Mouse (Mus musculus): Measurements from ENCODE around the gene Crygn.
A peak's percentile ranks its signal among the peaks of the same experiment; 100 is the strongest.

Crygn gene

GRCm38 (mm10) chr5:24757816-24758215 lies at the start of gene Crygn:
Crygn (minus strand) TSS chr5:24758008.
- no peak for DNase-seq

DNA sequence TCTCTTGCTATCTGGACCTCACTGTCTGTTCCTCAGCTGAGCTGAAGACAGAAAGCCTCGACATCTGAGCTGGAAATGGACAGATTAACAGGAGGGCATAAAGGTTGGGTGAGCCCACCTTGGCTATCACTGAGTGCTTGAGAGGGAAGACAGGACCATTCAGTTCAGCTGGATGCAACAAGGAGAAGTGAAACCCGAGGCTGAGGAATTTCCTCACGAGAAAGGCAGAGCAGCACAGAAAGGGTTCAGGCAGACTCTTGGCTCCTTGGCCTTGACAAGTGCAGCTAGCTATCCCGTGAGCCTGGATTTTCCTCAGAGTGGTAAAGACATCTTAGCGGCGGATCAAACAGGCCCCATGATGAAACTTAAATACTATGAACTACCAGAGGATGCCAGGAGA lies 47.4 kb upstream of the Crygn start:
- DNase-seq: no peak

DNA sequence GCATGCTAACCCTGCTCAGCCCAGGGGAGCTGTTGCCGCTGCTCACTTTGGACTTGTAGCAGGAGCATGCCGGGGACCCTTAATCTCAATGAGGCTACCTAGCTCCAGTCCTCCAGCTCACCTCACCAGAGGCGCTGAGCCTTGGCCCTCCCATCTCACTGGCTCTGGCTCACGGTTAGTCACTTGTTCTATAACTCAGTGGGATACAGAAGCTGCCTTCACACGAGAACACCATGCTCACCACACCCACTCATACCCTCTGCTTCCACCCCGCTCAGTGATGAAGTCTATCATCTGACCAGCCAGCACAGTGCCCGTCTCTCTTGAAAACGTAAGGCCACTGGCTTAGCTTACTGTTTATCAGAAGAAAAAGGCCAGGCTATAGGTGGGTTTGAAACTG lies 46.9 kb upstream of the Crygn start:
- DNase-seq: no peak

- DNase-seq: no peak
These were observed 44.2 kb upstream of the Crygn start for GRCm38 (mm10) chr5:24801841-24802624.

DNA sequence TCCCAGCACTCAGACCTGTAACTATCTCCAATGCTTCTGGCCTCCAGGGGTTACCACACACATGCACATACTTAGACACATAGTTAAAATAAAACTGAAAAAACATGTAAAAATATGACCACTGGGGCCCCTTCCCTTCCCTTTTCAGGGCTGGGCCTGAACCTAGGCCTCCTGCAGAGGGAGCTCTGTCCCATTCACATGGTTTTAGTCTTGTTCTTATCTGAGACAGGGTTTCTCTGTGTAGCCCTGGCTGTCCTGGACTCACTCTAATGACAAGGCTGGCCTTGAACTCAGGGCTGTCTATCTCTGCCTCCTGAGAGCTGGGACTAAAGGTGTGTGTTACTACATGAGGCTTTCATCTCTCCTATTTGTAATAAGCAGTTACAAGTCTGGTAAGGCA lies 42.6 kb upstream of the Crygn start:
- DNase-seq: no peak

- no peak for DNase-seq
These were observed 40.8 kb upstream of the Crygn start for GRCm38 (mm10) chr5:24798639-24799038.

DNA sequence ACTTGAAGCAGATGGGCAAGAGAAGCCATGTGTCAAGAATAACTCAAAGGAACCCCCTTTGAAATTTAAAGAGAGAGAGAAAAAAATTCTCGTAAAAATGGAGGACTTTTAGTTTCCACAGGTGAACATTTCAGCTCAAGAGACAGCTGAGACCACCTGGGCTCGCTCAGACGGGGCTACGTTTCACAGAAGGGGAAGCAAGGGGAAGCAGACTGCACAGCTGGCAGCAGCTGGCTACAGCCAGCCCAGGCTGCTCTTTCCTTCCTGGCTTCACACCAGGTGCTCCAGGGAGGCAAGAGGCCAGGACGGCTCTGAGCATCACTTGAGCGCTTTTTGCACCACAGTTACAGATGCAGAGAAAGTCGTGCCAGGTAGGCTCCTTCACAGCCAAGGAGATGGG lies 40.0 kb upstream of the Crygn start:
- no peak for DNase-seq

- DNase-seq: no peak
These were observed 35.2 kb upstream of the Crygn start for GRCm38 (mm10) chr5:24792961-24793360.

- DNase-seq: no peak
These were observed 25.1 kb upstream of the Crygn start for GRCm38 (mm10) chr5:24782957-24783356.

DNA sequence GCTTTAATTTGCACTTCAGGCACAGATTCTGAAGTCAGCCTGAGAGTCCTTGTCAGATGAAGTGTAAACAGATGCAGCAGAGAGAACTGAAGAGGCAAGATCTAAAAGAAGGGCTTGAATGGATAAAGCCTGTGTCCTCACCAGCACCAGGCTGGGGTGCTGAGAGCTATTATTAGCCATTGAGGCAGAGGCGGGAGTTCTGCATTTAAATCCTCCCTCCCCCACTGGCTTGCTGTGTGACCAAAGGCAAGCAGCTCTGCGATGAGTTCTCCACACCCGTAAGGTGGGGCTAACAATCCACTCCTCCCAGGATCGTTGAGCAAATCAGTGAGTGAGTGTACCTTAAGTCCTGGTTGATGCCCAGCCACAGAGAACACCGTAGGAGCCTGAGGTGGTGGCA lies 23.2 kb upstream of the Crygn start:
- DNase-seq: no peak

- DNase-seq: no peak
These were observed 22.2 kb upstream of the Crygn start for GRCm38 (mm10) chr5:24779881-24780512.

- no peak for DNase-seq
These were observed 21.5 kb upstream of the Crygn start for GRCm38 (mm10) chr5:24779321-24779720.

DNA sequence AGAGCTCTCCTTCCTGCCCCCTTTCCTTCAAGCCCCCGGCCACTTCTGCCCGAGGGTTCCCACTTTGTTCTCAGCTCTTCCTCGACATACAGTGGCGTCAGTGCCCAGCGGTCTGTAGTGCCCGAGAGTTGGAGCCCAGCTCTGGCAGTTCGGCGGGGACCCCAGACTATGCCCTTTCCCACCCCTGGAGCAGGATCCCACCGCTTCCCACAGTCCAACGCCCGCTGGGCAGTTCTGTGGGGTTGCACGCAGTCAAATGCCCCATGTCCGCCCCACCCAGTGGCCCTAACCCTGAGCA lies 21.0 kb upstream of the Crygn start:
- no peak for DNase-seq

DNA sequence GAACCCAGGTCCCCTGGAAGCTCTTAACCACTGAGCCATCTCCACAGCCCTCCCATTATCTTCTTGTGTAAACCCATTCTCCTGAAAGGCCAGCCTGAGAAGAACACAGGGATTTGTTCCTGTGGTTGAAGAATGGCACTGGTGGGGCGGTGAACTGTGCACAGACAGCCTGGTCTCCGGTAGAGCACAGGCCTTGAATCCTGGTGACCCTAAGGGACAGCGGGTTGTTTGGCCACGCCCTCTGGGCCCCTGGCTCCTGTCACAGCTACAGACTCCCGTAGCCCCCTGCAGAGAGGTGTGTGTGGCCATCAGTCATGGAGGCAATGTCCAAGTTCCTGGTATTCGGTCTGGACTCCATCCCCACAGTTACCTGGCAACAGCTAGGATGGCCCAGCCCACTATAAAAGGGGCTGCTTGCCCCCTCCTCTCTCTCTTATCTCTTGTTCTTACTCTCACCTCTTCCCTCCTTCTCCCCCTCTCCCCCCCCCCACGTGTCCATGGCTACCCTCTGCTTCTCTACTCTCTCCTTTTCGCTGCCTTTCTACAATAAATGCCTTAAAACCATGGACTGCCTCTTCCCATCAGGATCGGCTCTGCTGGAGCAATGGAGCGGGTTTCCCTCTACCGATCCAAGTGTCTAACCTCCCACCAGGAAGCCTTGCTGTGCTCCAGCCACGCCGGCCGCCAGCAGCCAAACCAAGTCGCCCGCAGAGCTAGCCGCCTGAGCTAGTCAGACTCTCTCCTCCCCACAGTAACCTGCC lies 20.5 kb upstream of the Crygn start:
- DNase-seq: no peak

- no peak for DNase-seq
These were observed 18.9 kb upstream of the Crygn start for GRCm38 (mm10) chr5:24776681-24777080.

GRCm38 (mm10) chr5:24774549-24774948 lies 16.7 kb upstream of the Crygn start:
- peak in 1 of 2 experiments; percentile 18 for DNase-seq

GRCm38 (mm10) chr5:24756931-24757330 lies 877 bp downstream of the Crygn start:
- no peak for DNase-seq

GRCm38 (mm10) chr5:24752175-24752498 lies 5.7 kb downstream of the Crygn start:
- DNase-seq: no peak

DNA sequence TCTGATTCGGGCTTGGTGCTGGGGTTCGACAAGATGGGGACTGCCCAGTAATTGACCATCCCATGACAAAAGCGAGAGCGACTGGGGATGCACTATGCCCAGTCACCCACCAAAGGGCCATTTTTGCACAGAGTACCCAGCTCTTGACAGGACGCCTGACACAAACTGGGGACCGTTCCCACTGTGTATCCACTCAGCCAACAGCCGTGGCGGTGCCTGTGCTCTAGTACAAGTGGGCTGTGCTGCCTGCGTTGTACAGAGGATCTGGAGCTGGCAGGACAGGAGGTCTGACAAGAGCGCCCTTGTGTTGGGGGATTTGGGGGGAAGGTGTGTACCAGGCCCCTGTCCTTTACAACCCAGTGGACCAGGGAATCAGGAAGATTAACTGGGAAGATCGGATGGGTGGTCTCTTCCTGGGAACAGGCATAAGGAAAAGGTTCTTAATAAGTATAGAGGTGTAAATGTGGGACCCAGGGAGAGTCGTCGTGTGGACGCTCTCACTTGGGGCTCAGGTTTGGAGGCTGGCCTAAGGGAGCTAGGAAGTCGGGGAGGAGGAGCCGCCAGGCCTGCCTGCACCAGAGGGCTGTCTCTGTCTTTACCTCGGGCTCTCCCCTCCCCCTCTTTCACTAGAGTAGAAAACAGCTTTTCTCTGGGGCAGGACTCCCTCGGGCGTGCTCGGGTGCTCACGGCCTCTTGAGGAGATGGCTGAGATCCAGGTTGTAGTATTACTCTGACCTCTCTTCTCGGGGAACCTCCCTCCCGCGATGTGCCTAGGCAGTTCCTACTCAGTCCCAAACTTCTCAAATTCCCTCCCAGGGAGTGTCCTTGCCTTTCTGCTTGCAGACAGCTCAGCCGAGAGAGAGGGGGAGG lies 6.3 kb downstream of the Crygn start:
- DNase-seq: peak; percentile 74 to 82

GRCm38 (mm10) chr5:24750321-24751304 lies 7.2 kb downstream of the Crygn start:
- DNase-seq: peak; percentile 93 to 94

DNA sequence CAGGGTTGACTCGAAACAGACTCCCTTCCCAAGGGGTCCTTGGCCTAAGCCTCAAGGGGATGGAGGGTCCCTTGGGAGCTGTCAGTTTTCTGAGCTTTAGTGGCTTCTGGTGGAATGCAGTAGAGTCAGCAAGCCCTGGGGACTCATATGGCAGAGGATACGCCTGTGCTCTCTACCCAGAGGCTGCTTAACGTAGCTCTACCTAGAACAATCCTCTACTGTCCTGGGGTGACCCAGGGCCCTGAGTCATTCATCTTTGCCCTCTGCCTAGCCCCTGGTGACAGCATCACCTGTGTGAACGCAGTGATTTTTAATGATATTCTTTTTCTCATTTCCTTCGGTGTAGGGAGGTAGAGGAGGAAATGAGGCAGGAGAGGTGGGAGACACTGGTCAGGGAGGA lies 8.1 kb downstream of the Crygn start:
- DNase-seq: no peak

GRCm38 (mm10) chr5:24747533-24747932 lies 10.3 kb downstream of the Crygn start:
- DNase-seq: no peak
